Mouse (Mus musculus) heart, embryonic 14.5 days (tissue): ENCODE measurements around the gene Adamtsl5. TPM values are rescaled to one million over a fixed set of nuclear protein-coding genes. Genes with fewer than 3 reads are reported as not detected.

Experiments used
- ATAC-seq: fragments of 200-750 bp; cut with Nextera tagmentation; 2 replicates; pipeline ENCODE4 v1.8.0; 2017; ENCODE audit warnings: low read depth, moderate TSS enrichment; ENCODE audit not compliant: insufficient number of reproducible peaks, insufficient read depth, low FRiP score
- H3K27ac ChIP-seq, 2 experiments: fragments of 200-500 bp in 1 of 2; fragments of 300-500 bp in 1 of 2; sonication (generic) in 1 of 2; replicated peaks in 1 of 2; 2 replicates each; pipeline ENCODE4 v1.5.1; 2012 to 2014; ENCODE audit warnings: low read depth in 2 of 2, low read length in 2 of 2, control low read depth in 1 of 2, mild to moderate bottlenecking in 1 of 2, mixed read lengths in 1 of 2; ENCODE audit not compliant: control insufficient read depth in 1 of 2, insufficient read depth in 1 of 2
- H3K27me3 ChIP-seq: fragments of 300-500 bp; sonication (generic); 2 replicates; pipeline ENCODE4 v1.6.1; 2014; ENCODE audit warnings: mild to moderate bottlenecking, low read length, control low read depth; ENCODE audit not compliant: control insufficient read depth, insufficient read depth
- H3K36me3 ChIP-seq: fragments of 300-500 bp; sonication (generic); 2 replicates; pipeline ENCODE4 v1.6.1; 2014; ENCODE audit warnings: mild to moderate bottlenecking, control low read depth, low read length, mixed read lengths; ENCODE audit not compliant: control insufficient read depth, insufficient read depth
- H3K4me1 ChIP-seq, 2 experiments: fragments of 200-500 bp in 1 of 2; fragments of 300-500 bp in 1 of 2; sonication (generic) in 1 of 2; 2 replicates each; pipeline ENCODE4 v1.6.1; 2012 to 2014; ENCODE audit warnings: low read length in 2 of 2, control low read depth in 1 of 2, mixed read lengths in 1 of 2; ENCODE audit not compliant: control insufficient read depth in 2 of 2, insufficient read depth in 2 of 2
- H3K4me2 ChIP-seq: fragments of 300-500 bp; sonication (generic); 2 replicates; pipeline ENCODE4 v1.6.1; 2014; ENCODE audit warnings: mild to moderate bottlenecking, low read length
- H3K4me3 ChIP-seq, 2 experiments: fragments of 200-500 bp in 1 of 2; fragments of 300-500 bp in 1 of 2; sonication (generic) in 1 of 2; 2 replicates each; pipeline ENCODE4 v1.5.1; 2012 to 2014; ENCODE audit warnings: low read length in 2 of 2, mild to moderate bottlenecking in 2 of 2, control low read depth in 1 of 2, low read depth in 1 of 2, moderate library complexity in 1 of 2; ENCODE audit not compliant: control insufficient read depth in 1 of 2, insufficient read depth in 1 of 2
- H3K9ac ChIP-seq: fragments of 300-500 bp; sonication (generic); 2 replicates; pipeline ENCODE4 v1.6.1; 2014; ENCODE audit warnings: mild to moderate bottlenecking, low read length
- H3K9me3 ChIP-seq: fragments of 300-500 bp; sonication (generic); 2 replicates; pipeline ENCODE4 v1.6.1; 2016; ENCODE audit warnings: low read length, control low read depth; ENCODE audit not compliant: control insufficient read depth
- WGBS: fragments of 180-500 bp; shearing (Covaris S2); extraction: QIAGEN DNeasy Blood & Tissue Kit; methylation state at CpG from one replicate; pipeline ENCODE4 v1.1.7; 2014; 5-methylcytosine and 5-hydroxymethylcytosine counted together
- polyA plus RNA-seq: library from polyadenylated mRNA; unstranded; fragments of >200 nt; fragmentation: Nextera tagmentation; extraction: Ambion mirVana; gene quantifications from 2 replicates; pipeline ENCODE4 v1.2.1, GENCODE M21; 2014

Adamtsl5 gene
- polyA plus RNA-seq, 1 experiment from 2014 or later, result 7.8 TPM

DNA sequence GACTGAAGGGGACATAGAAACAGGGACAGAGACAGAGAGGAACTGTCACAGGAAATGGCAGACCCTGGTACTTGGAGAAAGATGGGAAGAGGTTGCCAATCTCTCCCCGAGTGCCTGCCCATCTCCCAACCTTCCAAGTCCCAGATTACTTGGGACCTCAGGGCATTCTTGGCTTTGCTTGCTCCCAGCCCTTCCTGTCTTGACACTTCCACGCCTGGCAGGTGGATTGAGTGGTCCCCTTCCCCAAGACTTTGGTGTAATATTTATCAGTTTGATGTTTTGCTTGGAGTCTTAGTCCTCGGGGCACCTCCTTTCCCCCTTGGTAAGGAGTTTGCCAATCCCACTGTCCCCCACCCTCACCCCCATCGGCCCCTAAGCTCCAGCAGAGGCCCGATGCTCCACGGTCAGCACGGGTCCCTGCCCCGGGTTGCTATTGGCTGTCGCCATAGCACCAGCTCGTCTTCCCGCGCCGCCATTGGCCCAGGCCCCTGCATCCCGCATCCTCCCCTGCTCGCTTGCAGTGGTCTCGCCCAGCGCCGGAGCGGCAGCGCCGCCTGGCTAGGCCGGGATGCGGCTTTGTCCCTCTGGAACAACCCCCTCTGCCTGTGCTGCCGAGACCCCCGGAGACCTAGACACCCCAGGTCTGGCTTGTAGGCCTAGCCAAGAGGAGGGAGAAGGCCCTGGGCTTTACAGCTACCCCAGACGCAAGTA, 49.5 kb downstream of the Adamtsl5 start:
- Histone ChIP-seq H3K4me1 (peaks cover 15 to 27% of the 10 kb centered on the region in 2 experiments; a peak in 2 of 4 replicates), H3K9me3 (no peaks in the 10 kb centered on the region), H3K4me2 (no peak overlapping the region), H3K9ac (no peak overlapping the region), H3K36me3 (peaks cover 14% of the 10 kb centered on the region), H3K27ac (no peak overlapping the region), H3K4me3 (no peak overlapping the region; a peak in 1 of 4 replicates), H3K27me3 (peaks cover 70% of the 10 kb centered on the region)
- 4% methylated on average over 26 of the region's 26 CpGs for WGBS
- no peak for ATAC-seq

DNA sequence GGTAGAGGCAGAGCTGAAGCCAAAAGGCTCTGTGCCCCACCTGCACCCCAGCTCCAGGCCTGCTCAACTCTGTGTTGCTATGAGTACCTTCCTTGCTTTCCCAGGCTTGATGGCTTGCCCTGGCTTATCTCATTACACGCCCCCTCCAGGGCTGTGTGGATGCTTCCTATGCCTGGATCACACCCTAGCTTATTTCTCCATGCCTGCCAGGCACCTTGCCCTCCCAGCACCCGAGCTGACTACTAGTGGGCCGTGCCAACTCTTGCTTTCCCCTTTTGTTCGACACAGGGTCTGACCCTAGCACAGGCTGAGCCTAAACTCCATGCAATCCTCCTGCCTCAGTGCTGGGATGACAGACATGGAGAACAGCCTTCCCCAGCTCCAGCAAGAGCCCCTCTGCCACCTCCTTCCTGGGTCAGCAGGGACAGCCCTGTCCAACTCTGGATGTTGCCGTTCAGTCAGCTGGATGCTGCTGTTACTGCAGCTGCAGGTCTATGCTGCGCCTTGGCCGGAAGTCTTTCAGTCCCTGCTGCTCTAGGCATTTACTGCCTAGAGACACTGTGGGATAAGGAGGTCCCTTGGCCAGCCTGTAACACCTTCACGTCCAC, 50.6 kb downstream of the Adamtsl5 start:
- peaks cover 61% of the 10 kb centered on the region for H3K27me3 ChIP-seq
- 0 out of 2 replicates have a peak overlapping the region, but pooled peaks have one; percentile 25 for H3K9ac ChIP-seq
- no peak overlapping the region for H3K4me3 ChIP-seq
- no peak overlapping the region for H3K4me2 ChIP-seq
- H3K9me3 ChIP-seq, result no peaks in the 10 kb centered on the region
- peaks cover 22% of the 10 kb centered on the region for H3K36me3 ChIP-seq
- WGBS, result 56% methylated on average over 8 of the region's 8 CpGs
- peaks cover 18 to 34% of the 10 kb centered on the region in 2 experiments; a peak in 2 of 4 replicates for H3K4me1 ChIP-seq
- no peak overlapping the region for H3K27ac ChIP-seq
- ATAC-seq, result no peak

DNA sequence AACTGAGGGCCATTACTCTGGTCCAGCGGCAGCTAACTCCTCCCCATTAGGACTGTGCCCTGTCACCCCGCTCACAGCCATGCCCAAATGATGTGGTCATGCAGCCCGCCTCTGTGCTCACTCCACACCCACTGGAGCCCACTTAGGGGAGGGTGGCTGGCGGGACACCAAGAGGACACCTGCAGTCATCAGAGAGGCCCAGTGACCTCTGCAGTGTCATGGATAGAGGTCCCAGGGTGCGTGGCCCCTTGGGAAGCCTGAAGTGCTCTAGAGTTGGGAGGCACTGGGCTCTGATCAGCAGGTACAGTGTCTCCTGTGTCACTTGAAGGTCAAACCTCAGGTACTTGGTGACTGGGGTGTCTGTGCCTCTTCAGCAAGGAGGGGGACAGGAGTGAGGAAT, 51.4 kb downstream of the Adamtsl5 start:
- no peak for ATAC-seq
- peaks cover 54% of the 10 kb centered on the region for H3K27me3 ChIP-seq
- no peak overlapping the region for H3K9ac ChIP-seq
- H3K36me3 ChIP-seq, result peaks cover 22% of the 10 kb centered on the region
- WGBS, result 79% methylated on average over 5 of the region's 5 CpGs
- H3K4me2 ChIP-seq, result no peak overlapping the region; the same call in 1 of the 2 replicates
- no peak overlapping the region for H3K4me3 ChIP-seq
- H3K4me1 ChIP-seq, result peaks cover 14 to 26% of the 10 kb centered on the region in 2 experiments; a peak in 2 of 4 replicates
- H3K9me3 ChIP-seq, result no peaks in the 10 kb centered on the region
- no peak overlapping the region for H3K27ac ChIP-seq

DNA sequence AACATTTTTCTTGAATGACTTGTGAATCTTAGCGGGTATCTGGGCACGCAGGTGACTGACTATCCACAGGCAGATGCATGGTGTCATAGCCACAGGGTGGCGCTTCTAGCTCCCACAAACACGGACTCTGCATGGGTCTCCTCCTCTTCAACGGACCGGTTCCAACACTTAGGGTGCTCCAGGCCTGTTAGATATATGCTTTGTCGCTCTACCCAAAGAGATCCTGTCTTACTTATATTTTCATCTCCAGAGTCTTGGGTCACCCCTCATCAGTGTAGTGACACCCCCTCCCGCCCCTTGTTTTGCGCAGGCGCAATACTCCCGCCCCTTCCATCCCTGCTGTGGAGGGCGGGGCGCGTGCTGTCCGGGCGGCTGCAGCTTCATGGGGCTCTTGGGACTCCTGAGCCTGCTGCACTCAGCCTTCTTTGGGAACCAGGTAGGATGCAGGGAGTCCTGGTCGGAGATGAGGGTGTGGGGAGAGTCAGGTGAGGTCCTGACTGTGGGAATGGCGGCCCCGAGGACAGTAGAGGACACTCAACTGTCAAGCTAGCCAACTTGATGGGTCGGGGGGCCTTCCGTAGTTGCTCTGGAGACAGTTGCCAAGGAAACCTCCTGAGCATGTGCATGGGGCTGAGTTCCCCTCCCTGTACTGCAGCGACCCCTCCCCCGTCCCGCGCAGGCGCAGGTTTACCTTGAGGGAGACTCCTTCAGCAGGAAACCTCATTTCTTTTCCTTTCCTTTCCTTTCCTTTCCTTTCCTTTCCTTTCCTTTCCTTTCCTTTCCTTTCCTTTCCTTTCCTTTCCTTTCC, 52.4 kb downstream of the Adamtsl5 start, which contains the start of gene Apc2:
TSS of gene Apc2 (plus strand) at position 360 of the 808 bp plus-strand sequence.
- Histone ChIP-seq H3K36me3 (peaks cover 22% of the 10 kb centered on the region), H3K27me3 (peaks cover 44% of the 10 kb centered on the region), H3K9me3 (no peaks in the 10 kb centered on the region), H3K4me2 (peak within 1 kb of the TSS; percentile 85), H3K9ac (peak within 1 kb of the TSS; percentile 65), H3K27ac (0 out of 4 replicates have a peak within 1 kb of the TSS, but pooled peaks of 1 of the 2 experiments have one; percentile 10), H3K4me3 (peak within 1 kb of the TSS; percentile 44 to 53), H3K4me1 (peaks cover 14 to 26% of the 10 kb centered on the region in 2 experiments; a peak in 2 of 4 replicates)
- ATAC-seq, result peak; percentile 20
- 2% methylated on average over 26 of the region's 26 CpGs for WGBS

DNA sequence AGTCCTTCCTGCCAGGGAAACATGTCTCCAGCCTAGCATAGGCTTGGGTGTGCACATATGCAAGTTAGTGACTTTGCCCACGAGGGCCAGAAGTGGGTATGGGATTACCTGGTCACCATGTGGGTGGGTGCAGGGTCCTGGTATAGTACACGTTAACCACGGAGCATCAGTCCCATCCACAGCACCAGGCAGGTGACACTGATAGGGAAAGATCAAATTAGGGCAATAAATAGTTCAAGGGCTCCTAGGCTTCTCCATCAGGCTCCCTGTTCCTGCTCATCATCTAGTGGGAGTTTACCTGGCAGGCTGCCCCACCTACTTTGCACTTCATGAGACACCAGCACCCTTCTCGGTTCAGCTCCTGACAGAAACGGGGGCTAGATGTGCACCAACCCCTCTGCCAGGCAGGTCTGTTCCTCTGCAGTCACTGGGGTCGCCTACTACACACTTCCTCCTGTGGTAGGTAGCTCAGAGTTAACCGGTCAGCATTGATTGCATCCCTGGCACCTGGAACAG, 53.4 kb downstream of the Adamtsl5 start:
- no peaks in the 10 kb centered on the region for H3K9me3 ChIP-seq
- 51% methylated on average over 7 of the region's 7 CpGs for WGBS
- no peak for ATAC-seq
- no peak overlapping the region for H3K4me2 ChIP-seq
- no peak overlapping the region for H3K27ac ChIP-seq
- peaks cover 34% of the 10 kb centered on the region for H3K27me3 ChIP-seq
- H3K4me3 ChIP-seq, result no peak overlapping the region
- H3K9ac ChIP-seq, result peak overlapping the region; percentile 65; the same call in 1 of the 2 replicates
- H3K4me1 ChIP-seq, result peaks cover 14 to 26% of the 10 kb centered on the region in 2 experiments; a peak in 2 of 4 replicates
- H3K36me3 ChIP-seq, result peaks cover 22% of the 10 kb centered on the region

DNA sequence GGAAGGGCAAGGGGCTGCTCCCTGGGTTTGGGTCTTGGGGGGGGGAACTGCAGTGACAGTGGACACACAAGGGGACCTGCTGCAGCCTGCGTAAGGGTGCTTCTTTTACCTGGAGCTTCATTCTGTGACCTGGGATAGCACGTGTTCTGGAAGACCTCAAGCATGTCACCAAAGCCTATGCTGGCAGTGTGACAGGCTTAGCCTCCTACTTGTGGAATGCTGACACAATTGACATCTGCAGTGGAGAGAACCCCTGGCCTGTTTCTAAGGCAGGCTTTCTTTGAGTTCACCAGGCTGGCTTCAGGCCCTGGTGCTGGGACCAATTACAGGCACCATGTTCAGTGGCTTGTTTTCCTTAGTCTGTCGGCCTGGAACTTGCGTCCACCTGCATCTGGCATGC, 53.9 kb downstream of the Adamtsl5 start:
- Histone ChIP-seq H3K4me3 (no peak overlapping the region), H3K27me3 (peaks cover 29% of the 10 kb centered on the region), H3K4me1 (peaks cover 14 to 26% of the 10 kb centered on the region in 2 experiments; a peak in 2 of 4 replicates), H3K9ac (no peak overlapping the region; the same call in 1 of the 2 replicates), H3K27ac (no peak overlapping the region), H3K4me2 (no peak overlapping the region), H3K36me3 (peaks cover 22% of the 10 kb centered on the region), H3K9me3 (no peaks in the 10 kb centered on the region)
- no peak for ATAC-seq
- WGBS, result 55% methylated on average over 4 of the region's 4 CpGs

DNA sequence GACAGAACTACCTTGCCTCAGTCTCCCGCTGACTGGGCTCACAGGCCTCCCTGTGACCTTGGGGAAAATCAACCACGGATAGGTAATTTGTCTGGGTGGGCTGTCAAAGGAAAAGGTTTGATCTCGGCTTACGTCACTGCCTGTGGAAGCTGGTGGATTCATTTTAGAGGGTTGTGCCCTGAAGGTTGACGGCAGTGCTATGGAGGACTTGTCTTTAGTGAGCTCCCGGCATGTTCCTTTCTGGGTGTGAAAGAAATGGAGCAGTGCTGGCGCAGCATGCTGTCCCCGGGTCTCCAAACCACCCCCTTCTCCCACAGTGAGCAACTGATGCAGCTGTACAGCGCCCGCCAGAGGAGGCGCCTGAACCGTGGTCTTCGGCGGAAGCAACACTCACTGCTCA, 54.9 kb downstream of the Adamtsl5 start:
- peaks cover 30% of the 10 kb centered on the region for H3K36me3 ChIP-seq
- H3K4me1 ChIP-seq, result peaks cover 14 to 26% of the 10 kb centered on the region in 2 experiments; a peak in 2 of 4 replicates
- H3K4me3 ChIP-seq, result peak overlapping the region; percentile 62 to 94
- H3K9me3 ChIP-seq, result no peaks in the 10 kb centered on the region
- peaks cover 19% of the 10 kb centered on the region for H3K27me3 ChIP-seq
- 29% methylated on average over 14 of the region's 14 CpGs for WGBS
- peak overlapping the region; percentile 98 for H3K4me2 ChIP-seq
- peak overlapping the region in 1 of 2 experiments; percentile 85; a peak in 1 of 4 replicates for H3K27ac ChIP-seq
- no peak for ATAC-seq
- H3K9ac ChIP-seq, result peak overlapping the region; percentile 99
